Mouse (Mus musculus): ENCODE results near the gene Nck2.

GRCm38 (mm10) chr1:43426993-43427535 is 17.3 kb upstream of the Nck2 start:
- TF ChIP-seq CHD2 (IDR thresholded peaks at IDR 0.05; ENCODE audit: low read depth, low read length) (no peak), MAFK (IDR thresholded peaks at IDR 0.05; ENCODE audit: insufficient read depth, low read depth, low read length) (no peak), ZNF384 (IDR thresholded peaks at IDR 0.05; ENCODE audit: low read depth, low read length) (no peak)
